Mouse (Mus musculus) embryo, embryonic 11 days (tissue): ENCODE data around the gene Mfsd13b.
"Not testable (repeated sequence)": the region's sequence is repeated elsewhere in the genome, so short reads cannot be mapped to it uniquely, and the experiment has no call there.

ENCODE experiments used
- DNase-seq: peaks from one replicate; pipeline ENCODE4 v3.0.0-alpha.2; 2015

Gene Mfsd13b

DNA sequence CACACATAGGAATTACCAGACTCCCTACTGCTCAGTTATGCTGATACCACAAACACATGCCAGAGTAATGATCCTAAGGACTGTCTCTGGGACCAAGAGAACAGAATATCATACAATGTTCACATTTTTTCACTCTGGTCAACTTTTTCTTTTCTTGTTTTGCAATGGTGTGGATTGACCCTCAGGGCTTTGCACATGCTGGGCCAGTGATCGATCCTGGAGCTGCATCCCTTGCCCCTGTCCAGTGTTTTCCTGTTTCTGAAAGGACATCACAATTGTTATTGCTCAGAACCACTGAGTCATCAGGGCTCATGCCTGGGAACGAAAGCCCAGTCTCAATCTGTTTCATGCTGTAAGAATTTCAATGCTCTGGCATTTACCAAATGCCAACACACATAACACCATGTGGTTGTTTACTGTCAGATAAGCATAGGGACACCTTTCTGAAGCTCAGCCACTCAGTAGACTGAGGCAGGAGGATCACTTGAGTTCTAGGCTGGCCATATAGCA lies 16.8 kb downstream of the Mfsd13b start:
- no peak for DNase-seq

GRCm38 (mm10) chr7:121000065-121000822 lies 17.9 kb downstream of the Mfsd13b start:
- no peak for DNase-seq

GRCm38 (mm10) chr7:121001879-121002278 lies 19.6 kb downstream of the Mfsd13b start:
- DNase-seq = no peak

DNA sequence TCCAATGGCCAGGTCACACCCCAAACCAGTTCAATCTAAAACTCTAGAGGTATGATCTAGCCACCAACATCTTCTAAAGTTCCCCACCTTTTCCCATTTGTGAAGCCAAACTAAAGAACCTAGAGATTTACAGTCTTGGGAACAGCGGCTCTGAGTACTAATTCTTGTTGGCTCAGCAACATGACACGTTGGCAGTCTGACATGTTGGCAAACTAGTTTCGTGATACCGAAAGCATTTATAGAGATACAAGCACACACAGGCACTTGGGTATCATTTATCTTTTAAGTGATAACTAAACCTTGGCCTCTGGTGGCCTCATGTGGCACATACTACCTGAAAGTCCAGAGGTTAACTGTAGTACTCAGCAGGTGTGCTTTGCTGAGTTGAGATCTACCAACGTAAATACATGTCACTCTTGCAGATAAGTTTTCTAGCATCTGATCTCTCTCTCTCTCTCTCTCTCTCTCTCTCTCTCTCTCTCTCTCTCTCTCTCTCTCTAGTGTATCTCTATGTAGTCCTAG lies 20.2 kb downstream of the Mfsd13b start:
- no peak for DNase-seq

DNA sequence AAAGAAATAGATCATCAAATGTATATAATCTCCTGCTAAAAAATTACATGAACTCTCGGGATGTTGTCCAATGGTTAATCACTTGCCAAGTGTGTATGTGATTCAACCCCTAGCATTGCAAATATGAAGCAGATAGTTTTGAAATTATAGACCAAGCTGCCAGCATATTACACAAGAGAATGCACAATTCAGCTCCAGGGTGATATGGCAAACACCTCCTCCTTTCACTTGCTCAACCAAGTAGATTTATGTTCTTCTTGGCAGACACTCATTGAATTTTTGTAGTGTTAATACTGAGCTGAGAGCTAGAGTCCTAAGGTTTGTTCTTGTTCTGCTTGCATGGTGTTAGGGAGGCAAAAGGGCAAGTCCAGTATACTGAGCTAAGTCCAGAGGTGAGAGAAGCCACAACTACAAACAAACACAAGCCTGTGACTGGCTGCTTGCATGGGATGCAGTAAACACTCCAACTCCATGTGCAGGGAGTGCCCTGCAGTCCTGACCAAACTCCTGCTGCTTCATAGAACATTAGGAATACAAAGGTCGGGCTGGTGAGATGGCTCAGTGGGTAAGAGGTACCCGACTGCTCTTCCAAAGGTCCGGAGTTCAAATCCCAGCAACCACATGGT lies 21.6 kb downstream of the Mfsd13b start:
- no peak for DNase-seq

- DNase-seq = peak; percentile 21
Observed at GRCm38 (mm10) chr7:121011794-121012689, 29.7 kb downstream of the Mfsd13b start.

DNA sequence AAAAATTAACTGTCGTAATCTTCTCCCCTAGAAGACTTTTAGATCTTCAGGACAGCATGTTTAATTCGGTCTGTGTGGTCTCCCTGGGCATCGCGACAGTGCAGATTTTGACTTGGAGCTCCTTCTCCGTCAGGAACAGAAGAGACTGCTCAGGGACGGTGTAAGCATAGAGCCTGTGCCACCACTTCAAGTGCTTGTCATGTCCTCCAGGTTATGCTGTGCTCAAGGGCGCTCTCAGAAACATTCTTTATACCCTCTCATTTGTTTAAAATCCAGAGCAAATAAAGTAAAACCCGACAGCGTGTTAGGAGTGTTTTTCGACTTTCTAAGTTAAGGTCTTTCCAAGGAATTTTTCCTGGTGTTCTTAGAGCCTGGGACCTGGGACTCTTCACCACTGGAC lies 32.2 kb downstream of the Mfsd13b start:
- no peak for DNase-seq

GRCm38 (mm10) chr7:121018778-121019177 lies 36.5 kb downstream of the Mfsd13b start:
- DNase-seq = no peak

- DNase-seq = no peak
Observed at GRCm38 (mm10) chr7:121020277-121020676, 38.0 kb downstream of the Mfsd13b start.

GRCm38 (mm10) chr7:121025221-121026008 lies 43.1 kb downstream of the Mfsd13b start:
- DNase-seq = no peak

DNA sequence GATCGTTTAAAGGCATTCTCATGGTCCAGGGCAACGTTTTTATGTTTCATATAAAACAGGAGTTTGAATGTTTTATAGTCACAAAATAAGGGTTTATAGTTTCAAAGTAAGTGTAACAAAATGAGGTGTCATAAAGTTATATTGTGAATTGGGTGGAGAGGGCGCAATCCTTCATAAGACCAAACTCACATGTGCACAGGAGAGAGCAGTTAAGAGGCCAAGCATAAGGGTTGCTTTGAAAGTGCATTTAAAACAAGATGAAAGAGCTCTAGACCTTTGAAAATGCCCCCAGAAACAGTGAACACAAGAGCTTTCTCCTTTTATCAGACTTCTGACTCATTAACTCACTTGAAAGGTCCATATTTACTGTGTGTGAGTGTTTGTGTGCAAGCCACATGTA lies 44.0 kb downstream of the Mfsd13b start:
- DNase-seq = no peak

- not testable (repeated sequence) for DNase-seq
Observed at GRCm38 (mm10) chr7:121029947-121030346, 47.6 kb downstream of the Mfsd13b start.

DNA sequence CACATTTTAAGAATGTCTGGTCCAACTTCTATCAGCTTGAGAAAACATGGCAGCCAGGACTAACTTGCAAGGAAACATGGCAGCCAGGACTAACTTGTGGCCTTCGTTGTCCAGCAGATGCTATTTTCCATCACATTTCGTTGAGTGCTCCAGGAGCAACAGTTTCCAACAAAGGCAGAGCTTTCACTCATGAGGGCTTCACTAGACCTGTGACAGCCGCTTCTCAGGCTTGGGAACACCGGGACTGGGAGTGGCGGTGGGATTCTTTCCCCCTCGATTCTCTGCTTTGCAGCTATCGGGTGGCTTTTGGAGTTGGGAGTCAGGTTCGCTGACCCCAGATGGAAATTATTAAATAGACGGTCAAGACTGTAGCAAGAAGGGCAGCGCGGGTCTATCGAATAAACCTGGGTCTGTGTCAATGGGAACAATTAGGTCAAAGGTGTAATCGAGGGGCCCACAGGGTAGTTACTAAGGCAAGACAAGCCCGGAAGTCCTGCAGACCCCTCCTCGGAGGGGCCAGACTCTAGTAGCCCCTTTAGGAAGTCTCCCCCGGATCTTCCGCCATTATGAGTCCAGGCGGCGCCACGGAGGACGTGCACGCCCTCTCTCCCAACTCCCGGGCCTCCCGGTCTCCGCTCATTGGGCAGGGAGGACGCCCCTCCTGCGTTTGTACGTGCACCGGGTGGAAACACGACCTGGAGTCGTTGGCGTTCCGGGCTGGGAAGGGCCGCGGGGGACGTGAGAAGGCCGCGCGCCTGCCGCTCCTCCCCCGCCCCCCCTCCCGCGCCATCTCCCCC lies 51.7 kb downstream of the Mfsd13b start, which contains the start of gene Mettl9:
TSS of gene Mettl9 (plus strand) at position 590 of the 797 bp plus-strand sequence.
- DNase-seq = peak; percentile 98

DNA sequence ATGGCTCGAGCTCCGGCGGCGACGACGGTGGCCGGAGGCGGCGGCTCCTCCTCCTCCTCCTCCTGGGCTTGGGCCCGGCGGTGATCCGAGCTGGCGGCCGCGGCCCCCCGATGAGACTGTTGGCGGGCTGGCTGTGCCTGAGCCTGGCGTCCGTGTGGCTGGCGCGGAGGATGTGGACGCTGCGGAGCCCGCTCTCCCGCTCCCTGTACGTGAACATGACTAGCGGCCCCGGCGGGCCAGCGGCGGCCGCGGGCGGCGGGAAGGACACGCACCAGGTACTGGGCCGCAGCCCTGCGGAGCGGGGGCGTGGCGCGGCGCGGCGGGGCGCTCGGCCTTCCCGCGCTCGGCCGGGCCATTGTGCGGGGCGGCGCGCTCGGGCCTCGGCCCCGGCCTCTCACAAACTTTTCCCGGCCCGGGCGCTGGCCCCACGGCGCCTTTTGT lies 52.4 kb downstream of the Mfsd13b start:
- peak; percentile 79 for DNase-seq

- peak; percentile 68 for DNase-seq
Observed at GRCm38 (mm10) chr7:121035161-121035721, 52.9 kb downstream of the Mfsd13b start.

DNA sequence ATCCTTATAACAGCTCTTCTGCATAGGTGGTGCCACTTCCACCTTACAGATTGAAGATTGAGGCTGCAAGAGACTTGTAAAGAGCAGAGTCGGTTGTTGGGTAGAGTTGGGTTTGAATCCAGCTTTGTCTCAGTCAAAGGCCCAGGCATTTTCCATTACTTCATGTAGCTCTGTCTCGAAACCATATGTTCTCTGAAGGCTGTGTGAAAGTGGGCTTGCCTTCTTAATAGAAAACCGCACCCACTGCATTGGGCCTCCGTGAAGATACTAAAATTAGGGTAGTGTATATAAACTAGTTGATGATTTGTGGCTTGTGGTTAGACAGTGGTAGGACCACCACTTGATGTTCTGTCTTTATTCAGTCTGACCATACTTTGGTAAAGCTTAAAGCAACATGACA lies 58.3 kb downstream of the Mfsd13b start:
- no peak for DNase-seq

- DNase-seq = no peak
Observed at GRCm38 (mm10) chr7:121041989-121042388, 59.7 kb downstream of the Mfsd13b start.

DNA sequence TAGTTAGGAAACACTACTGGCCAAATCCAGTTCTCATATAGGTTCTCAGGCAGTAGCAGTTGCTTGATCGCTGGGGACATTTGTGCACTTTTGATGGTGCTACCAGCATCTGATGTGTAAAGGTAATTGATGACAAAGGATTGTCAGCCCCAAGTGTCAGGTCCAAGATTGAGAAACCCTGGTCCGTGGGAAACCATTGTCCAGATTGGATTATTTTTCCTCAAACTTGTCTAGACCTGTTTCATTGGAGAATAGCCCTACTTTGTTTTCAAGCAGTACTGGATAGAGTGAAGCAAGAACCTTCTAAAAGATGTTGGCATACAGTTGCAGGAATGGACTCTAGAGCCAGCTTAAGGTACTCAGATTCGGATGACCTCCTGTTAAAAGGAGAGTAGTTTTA lies 60.7 kb downstream of the Mfsd13b start:
- DNase-seq = no peak

DNA sequence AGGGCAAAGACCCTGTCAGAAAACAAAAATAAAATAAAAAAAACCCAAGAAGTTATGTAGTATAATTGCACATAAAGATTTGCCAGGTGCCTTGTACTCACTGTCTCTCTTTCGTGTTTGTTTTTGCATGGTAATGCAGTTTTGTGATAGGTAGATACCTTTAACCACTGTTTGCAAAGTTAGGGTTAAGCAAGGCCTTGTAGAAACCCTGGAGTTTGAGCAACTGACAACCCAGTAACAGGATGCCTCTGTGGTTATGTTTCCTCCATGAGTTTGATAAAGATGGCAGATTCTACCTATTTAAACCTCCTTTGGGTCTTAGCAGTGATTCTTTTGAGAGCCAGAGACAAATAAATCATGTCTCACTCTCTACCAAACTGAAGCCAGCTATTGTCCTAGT lies 61.2 kb downstream of the Mfsd13b start:
- DNase-seq = no peak

GRCm38 (mm10) chr7:121044251-121044650 lies 61.9 kb downstream of the Mfsd13b start:
- no peak for DNase-seq
